Mouse (Mus musculus) testis, postnatal 14 days (tissue): ENCODE measurements around the gene Banf2.

Source experiments
- DNase-seq: peaks from one replicate; pipeline ENCODE4 v3.0.0; 2021; ENCODE audit warnings: low spot score

Gene Banf2

DNA sequence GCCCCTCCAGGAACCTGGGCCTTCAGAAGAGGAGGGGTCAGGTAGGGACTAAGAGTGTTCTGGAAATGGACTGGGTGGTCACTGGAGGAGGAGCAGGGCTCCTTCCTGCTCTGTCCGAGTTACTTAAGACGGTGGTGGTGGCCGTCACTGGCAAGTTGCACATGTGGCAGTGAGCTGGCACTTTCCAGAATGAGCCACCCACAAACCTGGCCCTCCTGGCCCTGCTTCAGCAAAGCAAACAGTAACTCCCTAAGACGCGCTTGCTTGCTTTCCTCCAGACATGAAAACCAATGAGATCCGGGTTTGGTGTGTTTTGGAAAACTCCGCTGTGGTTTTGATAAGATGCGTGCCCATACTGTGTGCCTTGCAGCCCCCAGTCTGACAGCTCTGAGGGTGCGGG is 7.5 kb upstream of the Banf2 start:
- DNase-seq: no peak

DNA sequence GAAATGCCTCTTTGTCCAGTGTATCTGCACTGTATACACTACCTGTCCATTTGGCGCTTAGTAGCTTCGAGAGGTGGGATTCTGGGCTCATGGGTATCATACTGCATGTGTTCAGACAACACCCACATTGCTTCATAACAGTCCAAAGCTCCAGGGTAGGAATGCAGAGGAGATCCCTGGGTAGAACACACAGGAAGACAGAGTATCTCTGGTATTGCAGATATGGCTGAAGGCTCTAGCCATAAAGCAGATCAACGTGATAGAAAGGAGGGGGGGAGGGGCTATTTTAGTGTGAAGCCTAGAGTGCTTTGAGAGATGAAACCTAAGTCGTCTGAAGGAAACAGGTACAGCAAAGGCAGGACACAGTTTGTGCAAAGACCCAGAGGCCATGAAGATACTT is 6.4 kb upstream of the Banf2 start:
- DNase-seq: no peak

DNA sequence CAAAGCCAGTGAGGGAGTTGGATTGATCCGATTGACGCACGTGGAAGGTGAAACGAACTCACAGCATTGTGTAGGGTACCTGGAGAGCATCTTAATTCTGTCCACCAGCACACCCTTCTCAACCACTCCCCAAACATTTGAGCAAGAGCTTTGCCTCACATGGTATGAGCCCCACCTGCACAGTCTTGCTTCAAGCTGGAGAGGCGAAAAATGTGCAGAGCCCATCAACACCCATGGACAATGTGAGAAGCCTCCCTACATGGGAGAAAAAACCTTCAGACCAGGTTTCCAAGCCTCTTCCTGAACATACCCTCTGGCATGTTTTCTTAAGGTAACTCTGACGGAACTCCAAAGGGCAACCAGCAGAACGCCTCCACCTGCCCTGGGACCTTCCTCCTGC is 2.1 kb upstream of the Banf2 start:
- DNase-seq: no peak

DNA sequence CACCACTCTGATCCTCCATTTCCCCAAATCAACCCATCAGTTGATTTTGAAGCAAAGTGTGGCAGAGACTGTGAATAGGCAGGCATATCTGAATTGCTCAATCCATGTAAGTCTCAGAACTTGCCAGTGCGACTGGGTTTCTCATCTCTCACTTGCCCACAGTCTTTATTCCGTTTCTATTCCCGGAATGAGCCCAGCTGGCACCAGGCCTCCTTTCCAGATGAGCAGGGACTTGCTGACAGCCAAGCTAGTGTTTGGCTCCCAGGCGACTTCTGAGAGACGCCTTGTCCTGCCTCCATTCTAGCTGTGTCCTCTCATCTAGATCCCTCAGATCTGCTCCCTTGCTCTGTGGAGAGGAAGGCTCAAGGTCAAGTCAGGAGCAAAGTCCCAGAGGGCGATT is 11.9 kb downstream of the Banf2 start:
- no peak for DNase-seq

DNA sequence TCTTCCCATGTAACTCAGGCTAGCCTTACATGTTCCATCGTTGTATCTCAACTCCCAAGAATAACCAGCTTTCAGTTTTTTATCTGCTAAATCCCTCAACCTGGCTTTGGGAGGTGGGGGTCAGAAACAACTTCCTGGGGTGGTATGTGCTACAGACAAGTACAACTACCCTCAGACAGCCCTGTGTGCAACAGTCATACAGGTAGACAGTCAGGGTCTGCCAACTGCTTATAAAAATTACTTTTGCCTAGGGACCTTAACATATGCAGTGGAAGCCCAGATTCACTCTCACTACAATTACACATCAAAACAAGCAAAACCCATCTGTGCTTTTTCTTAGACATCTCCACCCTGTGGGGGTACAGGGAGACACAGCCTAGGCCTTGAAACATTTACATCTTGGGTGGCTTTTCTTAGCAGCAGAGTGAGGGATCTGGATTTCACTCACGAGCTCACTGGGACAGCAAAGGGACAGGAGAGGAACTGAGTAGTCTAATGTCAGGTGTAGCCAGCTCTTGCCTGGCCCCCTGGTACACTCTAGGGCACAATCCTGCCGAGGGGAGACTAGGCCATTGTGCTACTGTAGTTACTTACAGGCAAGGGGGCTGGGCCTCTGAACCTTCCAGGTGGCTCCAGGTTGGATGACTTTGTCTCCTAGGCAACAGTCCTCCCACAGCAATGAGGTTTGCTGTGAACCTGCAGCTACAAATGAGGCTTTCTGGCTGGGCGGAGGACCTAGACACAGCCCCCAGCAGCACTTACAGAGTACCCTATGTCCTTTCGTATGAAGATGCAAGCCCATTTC is 13.1 kb downstream of the Banf2 start:
- DNase-seq: no peak

DNA sequence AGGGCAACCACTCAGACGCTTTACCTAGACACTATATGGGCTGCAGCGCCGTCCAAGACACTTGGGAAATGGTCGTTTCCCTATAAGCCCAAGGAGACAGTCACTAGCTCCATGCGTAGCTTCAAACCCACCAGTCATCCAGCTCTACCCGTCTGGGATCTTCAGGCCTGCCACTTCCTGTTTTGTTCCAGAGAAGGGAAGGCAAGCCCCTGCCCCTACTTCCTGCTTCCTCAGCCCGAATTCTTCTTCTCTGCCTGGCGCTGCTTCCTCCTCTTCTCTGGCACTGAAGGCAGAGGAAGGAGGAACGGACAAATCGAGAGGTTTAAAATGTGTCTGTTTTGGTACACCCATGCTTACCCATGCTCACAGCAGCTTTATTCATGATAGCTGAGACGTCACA is 14.1 kb downstream of the Banf2 start:
- no peak for DNase-seq

DNA sequence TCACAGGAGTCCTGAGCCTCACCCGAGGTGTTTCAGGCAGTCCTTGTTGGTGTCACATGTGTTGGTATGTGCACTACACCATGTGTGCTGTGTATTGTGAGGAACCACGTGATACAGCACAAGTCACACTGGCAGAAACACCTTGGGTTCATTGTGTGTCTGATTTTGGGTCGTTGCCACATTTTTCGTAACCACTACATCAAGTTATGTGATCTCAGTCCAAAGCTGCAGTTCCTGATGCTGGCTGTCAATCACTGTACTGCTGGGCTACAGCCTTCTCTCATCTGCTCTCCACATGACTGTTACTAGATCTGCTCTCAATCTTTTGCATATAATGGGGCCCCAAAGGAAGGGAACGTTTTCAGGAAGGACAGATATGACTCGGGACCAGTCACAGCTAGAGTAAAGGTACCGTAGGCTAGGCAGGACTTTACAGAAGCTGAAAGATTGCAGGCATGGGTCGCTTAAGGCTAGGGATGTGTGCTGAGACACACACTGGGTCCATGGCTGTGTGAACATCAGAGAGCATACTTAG is 17.4 kb downstream of the Banf2 start:
- no peak for DNase-seq

DNA sequence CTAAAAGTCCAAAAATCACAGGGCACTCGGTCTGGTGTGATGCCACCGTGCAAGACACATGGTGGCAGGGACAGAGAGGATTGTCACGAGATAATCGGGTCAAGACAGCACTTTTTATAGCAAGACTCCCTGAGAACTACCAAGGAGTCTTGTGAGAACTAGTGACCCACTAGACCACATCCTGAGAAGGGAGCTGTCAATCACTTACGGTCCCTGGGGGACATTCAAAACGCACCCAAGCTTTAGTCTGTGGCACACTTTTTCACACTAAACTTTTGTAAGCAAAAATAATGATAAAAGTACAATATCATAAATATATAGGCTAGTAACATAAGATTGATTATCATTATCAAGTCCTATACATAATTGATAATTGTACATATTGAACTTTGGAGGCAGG is 18.0 kb downstream of the Banf2 start:
- DNase-seq: no peak

DNA sequence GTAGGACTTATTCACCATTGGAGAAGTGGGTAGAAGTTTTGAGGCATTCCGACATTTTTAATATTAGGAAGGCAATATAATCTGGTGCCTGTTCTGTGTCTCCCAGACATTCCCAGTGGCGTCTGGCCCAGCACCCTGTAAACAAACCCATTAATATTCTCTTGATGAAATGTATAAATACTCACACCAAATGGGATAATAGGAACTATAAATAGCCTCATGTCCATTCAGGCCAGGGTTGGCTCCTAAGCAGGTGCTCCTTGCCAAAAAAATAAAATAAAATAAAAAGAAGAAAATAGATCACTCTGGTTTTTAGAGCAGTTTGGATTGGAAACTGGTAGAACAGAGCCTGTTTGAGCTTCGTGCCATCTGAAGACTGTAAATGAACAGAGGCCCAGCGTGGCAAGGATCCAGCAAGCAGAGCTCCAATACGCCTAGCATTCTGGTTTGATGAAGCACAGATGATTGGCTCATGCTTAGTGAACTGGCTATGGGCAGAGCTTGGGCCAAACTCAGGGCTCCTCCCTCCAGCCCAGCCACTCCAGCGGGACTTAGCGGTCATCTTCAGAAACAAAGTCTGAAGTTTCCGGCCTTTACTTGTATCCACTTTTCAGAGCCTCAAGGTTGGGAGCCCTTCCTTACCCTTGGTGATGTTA is 19.7 kb downstream of the Banf2 start:
- no peak for DNase-seq

DNA sequence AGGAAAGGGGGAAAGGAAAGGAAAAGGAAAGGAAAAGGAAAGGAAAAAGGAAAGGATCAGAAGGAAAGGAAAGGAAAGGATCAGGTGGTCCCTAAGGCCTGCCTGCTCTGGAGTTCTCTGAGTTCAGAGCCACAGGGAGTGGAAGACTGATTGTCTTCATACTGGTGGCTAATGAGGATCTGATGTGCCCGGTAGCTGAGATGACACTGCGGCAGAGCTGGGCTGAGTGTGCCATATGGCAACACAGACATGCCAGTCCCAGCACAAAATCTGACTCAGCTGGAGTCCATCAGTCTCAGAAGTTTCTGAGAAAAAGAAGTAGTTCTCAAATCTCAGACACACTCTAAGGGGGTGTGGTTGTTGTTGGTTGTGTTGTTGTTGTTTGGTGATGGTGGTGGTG is 24.9 kb downstream of the Banf2 start:
- no peak for DNase-seq

DNA sequence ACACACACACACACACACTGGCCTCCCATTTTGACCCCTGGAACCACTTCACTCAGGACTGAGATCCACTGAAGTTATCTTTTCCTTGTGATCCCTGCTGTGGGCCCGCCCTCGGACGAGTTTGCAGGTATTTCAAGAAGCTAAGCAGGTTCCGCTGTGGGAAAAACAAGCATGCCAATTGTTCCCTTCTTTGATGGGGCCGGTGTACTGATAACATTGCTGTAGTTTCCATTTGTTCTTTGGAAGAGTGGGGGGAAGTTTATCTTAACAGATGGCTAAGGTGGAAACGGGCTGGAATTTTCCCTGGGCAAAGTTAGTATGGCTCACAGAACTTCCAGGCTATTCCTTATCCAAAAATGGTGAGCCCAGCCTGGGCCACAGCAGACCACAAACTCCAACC is 28.8 kb downstream of the Banf2 start:
- no peak for DNase-seq

DNA sequence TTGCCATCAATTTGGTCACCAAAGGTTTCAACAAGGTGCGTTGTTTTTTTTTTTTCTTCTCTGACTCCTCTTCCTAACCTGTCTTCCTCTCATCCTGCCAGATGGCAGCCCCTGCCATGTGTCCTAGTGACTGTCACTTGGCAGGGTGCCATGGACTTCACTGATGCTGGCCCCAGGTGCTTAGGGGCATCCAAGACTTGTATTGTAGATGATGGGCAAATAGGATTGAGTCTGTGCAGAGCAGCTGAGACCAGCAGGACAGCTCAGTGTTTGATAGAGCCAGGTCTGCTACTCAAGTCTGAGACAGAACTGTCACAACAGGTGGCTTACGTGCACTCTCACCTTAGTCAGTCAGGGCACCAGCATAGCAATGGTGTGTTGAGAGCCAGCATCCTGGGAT is 32.6 kb downstream of the Banf2 start:
- DNase-seq: no peak

DNA sequence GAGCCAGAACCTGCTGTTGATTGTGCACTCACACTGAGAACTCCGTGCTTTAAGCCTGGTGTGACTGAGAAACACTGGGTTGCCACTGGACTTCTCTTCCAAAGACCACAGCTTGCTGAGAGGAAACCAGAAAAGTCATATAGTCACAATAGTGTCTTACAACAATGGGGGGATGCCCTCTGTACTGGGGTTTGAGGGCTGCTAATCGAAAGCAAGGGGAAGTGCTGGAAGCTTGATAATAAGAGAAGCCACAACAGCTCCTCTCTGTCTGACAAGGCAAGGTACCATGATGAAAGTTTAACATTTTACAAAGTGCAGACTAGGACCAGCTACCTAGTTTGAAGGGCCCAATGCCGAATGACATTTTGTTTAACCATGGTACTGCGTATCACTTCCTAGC is 36.8 kb downstream of the Banf2 start:
- no peak for DNase-seq

DNA sequence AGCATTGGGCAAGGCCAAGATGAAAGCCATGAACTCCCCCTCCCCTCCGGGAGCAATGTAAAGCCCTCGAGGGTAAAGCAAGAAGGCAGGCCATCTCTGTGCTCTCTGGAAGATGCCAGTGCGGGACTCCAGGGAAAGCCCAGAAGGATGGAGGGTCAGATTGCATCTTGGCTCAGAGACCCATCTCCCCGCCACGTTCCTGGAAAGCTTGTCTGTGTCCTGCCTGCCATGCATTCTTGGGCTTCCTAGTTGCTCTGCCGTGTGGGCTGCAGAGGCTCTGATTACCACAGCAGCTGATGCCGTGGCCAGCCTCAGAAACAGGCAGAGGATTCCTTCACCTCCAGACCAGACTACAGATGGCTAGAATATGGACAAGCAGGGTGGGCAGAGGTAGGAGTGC is 37.6 kb downstream of the Banf2 start:
- no peak for DNase-seq

DNA sequence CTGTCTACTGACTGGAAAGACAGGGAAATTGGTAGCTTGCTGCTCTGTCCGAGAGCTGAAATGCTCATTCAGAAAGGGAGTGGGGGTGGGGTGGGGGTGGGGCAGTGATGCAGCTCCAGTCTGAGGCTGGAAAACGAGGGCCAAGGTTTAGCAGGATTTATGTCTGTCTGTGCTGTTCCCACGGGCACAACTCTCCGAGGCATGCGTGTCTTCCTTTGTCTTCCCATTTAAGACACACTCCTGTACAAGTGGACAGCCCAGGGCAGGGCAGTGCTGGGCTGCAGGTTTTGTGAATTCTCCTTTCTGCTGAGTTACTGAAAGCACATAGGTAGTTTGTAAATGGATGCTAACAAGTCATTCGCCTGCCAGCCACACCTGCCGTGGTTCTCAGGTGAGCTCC is 39.8 kb downstream of the Banf2 start:
- no peak for DNase-seq

DNA sequence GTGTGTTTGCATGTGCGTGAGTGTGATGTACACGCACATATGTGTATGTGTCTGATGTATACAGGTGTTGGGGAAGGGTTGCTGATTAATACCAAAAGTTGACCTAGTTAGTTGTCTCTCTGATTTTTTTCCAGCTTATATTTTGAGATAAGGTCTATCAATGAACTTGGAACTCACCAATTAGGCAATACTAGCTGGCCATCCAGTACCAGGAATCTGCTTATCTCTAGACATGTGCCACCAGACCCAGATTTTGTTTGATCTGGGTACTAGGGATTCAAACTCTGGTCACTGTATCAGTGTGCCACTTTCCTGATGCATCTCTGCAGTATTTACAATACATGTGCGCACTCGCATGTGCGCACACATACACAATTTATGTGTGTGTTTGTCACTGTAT is 41.2 kb downstream of the Banf2 start:
- DNase-seq: no peak

DNA sequence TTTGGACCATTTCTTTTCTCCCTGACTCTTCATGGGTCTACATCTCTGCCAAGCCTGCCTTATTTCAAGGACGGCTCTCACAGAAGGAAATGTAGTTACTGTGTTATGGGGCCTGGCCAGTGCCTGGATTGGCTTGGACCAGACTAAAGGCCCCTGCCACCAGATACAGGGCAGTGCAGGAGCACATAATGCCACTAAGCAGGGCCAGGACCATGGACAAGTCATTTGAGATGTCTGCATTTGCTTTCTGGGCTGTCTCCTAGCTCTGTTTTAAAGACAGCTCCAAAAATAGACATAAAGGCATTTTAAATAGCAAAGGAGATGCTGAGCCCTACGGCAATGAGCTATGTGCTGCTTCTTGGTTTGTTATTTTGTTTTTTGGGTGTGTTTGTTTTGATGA is 43.8 kb downstream of the Banf2 start:
- DNase-seq: no peak

DNA sequence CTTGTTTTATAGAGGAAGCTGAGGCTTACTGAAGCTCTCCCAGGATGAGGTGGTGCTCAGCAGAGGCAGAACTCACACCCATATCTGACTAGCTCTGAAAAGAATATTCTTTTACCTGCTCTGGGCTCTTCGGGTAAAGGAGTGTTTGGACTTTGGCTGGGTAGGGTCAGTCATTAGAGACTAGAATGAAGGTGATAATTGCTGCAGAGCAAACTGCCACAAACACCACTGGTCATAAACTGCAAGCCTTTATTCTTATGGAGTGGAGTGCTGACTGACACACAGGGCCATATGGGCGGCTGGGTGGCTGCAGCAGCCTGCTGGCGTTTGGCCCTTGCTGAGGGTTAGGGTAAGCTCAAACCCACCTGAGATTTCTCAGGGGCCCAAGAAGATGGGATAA is 46.0 kb downstream of the Banf2 start:
- DNase-seq: no peak

DNA sequence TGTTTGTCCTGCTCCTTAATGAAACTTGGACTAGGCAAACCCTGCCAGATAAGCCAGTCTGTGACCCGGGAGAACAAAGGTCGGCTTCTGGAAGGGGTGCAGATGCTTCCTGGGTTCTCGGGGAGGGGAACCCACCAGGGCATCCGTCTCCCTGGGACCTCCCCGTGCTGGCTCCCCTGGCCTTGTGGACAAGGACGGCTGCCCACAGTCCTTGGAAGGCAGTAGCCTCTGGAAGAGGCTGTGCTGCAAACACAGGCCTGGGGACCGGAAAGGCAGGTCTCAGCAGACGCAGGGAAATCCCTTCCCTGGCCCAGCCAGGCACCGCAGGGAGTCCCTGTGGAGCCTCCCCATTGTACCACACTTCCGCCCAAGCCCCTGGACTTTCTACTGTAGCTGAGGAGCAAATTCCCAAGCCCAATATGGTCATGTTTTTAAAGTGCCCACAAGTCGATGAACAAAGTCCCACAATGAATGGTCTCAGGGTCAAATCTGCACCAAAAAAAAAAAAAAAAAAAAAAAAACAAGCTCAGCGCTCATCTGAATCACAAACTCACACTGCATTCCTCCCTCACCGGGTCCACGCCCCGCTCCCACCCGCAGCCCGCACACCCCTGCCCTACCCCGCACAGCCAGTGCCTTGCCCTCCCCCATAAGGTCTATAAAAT is 53.5 kb downstream of the Banf2 start:
- peak; percentile 21 for DNase-seq

DNA sequence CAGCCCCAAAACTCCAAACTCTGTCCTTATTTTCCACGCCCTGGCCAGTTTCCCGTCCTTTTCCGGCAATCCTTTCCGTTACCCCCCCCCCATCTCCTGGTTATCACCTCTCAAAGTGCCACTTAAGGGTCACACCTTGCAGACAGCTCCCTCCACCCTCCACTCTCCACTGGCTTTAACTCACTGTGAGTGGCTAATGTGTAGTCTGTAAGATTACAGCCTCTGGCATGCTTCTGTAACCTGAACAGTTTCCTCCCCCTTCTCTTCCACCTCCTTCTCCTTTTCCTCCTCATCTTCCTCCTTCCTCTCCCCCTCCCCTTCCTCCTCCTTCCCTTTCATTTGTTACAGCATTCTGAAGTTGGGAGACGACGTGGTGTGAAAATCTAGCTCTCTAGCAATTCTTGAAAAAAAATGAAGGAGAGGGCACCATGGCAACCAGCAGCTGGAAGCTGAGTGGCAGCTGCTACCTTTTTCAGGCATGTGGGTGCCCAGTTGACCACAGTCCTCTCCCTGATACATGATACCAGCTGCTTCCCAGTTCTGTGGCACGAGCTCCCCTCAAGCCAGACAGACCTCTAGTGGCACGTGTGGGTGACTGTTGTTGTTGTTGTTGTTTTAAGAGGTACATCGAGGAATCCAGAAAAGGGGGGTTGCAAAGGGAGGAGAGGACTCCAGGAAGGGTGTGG is 55.2 kb downstream of the Banf2 start:
- DNase-seq: no peak

DNA sequence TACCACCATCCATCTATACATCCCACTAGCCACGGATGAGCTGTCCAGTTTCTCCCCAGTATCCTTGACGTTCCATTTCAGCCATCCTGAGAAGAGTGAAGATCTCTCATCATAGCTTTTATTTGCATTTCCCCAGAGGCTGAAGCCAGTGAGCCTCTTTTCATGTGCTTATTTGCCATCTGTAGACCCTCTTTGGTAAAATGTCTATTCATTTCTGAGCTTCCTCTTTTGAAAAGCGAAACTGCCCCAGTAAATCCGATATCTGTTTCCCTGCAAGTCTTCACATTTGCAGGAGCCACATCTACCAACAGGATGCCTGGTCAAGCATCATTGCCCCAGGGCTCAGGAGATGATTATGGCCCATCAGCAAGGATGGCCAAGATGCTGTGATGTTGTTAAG is 59.9 kb downstream of the Banf2 start:
- DNase-seq: no peak

DNA sequence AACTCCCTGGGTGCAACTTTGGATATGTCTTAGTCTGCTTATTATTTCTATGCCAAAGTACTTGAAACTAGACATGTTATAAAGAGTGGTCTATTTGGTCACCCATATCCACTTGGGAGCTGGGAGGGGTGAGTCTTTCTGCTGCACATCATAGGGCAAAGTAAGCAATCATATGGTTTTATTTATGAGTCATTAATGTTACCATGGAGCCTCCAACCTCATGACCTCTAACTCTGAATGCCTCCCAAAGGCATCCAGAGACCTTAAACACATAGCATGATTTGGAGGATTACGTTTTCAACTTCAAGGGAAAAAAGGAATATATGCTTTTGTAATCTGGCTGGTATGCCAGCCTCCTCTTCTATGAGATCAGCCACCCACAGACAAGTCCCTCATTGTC is 61.9 kb downstream of the Banf2 start:
- no peak for DNase-seq
